Mouse (Mus musculus) bone marrow, adult 2 months (tissue): ENCODE measurements at regions not wholly inside any gene's neighbourhood (a gene's known extent, or its start where the extent isn't known, plus 50 kb on each side); places are given as distances from the start of the nearest gene placed in this dataset.

Source experiments
- CTCF ChIP-seq: fragments of 200-500 bp; IDR thresholded peaks from 2 replicates; pipeline ENCODE4 v1.5.1; 2011; ENCODE audit warnings: low read length, control low read depth; ENCODE audit not compliant: control insufficient read depth, insufficient read depth
- POLR2A ChIP-seq: fragments of 200-500 bp; IDR thresholded peaks from 2 replicates; pipeline ENCODE4 v1.6.1; 2011; ENCODE audit warnings: low read depth, mild to moderate bottlenecking, control low read depth, low read length, borderline replicate concordance; ENCODE audit not compliant: control insufficient read depth

DNA sequence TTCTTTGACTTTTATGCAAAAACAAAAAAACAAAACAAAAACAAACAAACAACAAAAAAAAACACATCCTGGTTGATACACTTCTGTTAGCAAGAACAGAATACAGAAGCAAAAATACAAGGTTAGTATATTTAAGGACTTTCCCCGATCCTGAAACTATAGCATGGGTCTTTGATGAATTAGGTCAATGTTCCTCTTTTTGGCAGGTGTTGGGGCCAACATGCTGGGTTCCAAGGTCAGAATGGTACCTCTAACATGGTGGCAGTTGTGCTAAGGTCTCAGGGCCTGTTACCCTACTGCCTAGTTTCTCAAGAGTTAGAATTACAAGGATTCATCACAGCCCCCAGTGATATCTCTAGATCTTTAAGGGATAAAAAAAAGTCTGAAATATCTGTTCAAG, 289.7 kb downstream of the Tns1 start:
- TF ChIP-seq CTCF (no peak), POLR2A (no peak)
